ENCODE assay signal across 8 mouse cellular contexts in the genomic region with DNA sequence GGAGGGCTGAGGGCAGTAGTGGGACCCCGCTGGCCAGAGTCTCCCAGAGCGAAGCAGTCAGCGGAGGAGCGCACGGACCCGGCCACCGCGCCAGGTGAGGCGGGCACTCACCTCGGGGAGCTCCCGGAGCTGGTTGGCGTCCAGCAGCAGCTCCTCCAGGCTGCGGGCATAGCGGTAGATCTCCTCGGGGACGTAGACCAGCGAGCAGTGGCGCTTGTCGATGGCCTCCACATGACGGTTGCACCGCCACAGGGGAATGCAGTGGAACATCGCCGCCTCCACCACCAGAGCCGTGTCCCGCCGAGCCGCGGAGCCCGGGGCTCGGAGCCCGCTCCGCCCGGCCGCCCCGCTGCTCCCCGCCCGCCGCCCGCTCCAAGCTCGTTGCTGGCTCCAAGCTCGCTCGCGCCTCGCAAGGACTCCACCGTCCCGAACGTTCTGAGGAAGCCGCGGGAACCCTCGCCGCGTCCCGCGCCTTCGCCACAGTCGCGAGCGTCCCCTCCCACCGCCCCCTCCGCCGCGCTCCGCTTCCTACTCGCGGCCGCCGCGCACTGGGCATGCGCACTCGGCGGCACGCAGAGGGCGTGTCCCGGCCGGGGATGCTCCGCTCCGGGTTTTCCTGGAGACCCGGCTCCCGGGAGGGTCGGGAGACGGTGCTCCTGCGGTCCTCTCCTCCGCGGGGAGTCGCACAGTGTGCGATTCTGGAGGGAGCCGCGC. TPM values are rescaled to one million over a fixed set of nuclear protein-coding genes. Genes with fewer than 3 reads are reported as not detected.
DNase-seq lines count a peak whose midpoint lies in the region; ATAC-seq and TF ChIP-seq lines count a peak whose summit lies in the region.

A gene (minus strand): TSS at position 517 of the 714 bp plus-strand sequence.

- under 1% methylated on average over 88 of the region's 88 CpGs for WGBS in heart, embryonic 12.5 days
- WGBS in kidney, postnatal 0 days, result under 1% methylated on average over 77 of the region's 88 CpGs
- under 1% methylated on average over 87 of the region's 88 CpGs for whole genome bisulfite sequencing in liver, embryonic 11.5 days
- WGBS in stomach, embryonic 16.5 days, result under 1% methylated on average over 88 of the region's 88 CpGs

- H3K79me3 ChIP-seq in C2C12 (ENCODE audit: low read depth), result no peaks in the 10 kb centered on the region

- H3K9ac ChIP-seq in heart, embryonic 12.5 days, result peak within 1 kb of the TSS; percentile 80
- H3K9ac ChIP-seq in kidney, postnatal 0 days (ENCODE audit: low read depth, low read length), result peak within 1 kb of the TSS; percentile 74
- H3K9ac ChIP-seq in liver, embryonic 11.5 days (ENCODE audit: low read depth, low read length), result peak within 1 kb of the TSS; percentile 75
- H3K9ac ChIP-seq in stomach, embryonic 16.5 days (ENCODE audit: low read length), result peak within 1 kb of the TSS; percentile 86

- TF ChIP-seq CTCF in C2C12 (IDR thresholded peaks at IDR 0.05; ENCODE audit: control insufficient read depth, insufficient read depth, insufficient read length), result no peak
- no peak for TF ChIP-seq CTCF in brain, embryonic 14.5 days (IDR thresholded peaks at IDR 0.05; ENCODE audit: borderline replicate concordance, extremely low read depth, insufficient read depth, insufficient read length)
- no peak for TF ChIP-seq CTCF in kidney, postnatal 0 days (IDR thresholded peaks at IDR 0.05; ENCODE audit: low read depth)

- TF ChIP-seq POLR2A in brain, embryonic 14.5 days (IDR thresholded peaks at IDR 0.05; ENCODE audit: borderline replicate concordance, extremely low read depth, insufficient read depth, insufficient read length, poor library complexity, severe bottlenecking), result peak; percentile 83

- peaks cover 24% of the 10 kb centered on the region for H3K4me1 ChIP-seq in erythroblast, embryonic 14.5 days (ENCODE audit: control insufficient read depth)
- H3K4me1 ChIP-seq in heart, embryonic 12.5 days (replicated peaks), result peaks cover 9% of the 10 kb centered on the region
- peaks cover 7% of the 10 kb centered on the region; the same call in 1 of the 2 replicates for H3K4me1 ChIP-seq in kidney, postnatal 0 days (replicated peaks; ENCODE audit: insufficient read depth, low read length)
- H3K4me1 ChIP-seq in liver, embryonic 11.5 days (replicated peaks; ENCODE audit: control insufficient read depth, insufficient read depth, low read length), result peaks cover 13% of the 10 kb centered on the region
- peaks cover 20% of the 10 kb centered on the region; the same call in 1 of the 2 replicates for H3K4me1 ChIP-seq in stomach, embryonic 16.5 days (ENCODE audit: control insufficient read depth, insufficient read depth, low read length)

- peak within 1 kb of the TSS; percentile 90 for H3K4me2 ChIP-seq in heart, embryonic 12.5 days
- H3K4me2 ChIP-seq in kidney, postnatal 0 days (ENCODE audit: low read length), result peak within 1 kb of the TSS; percentile 97
- peak within 1 kb of the TSS; percentile 98 for H3K4me2 ChIP-seq in liver, embryonic 11.5 days
- peak within 1 kb of the TSS; percentile 86 for H3K4me2 ChIP-seq in stomach, embryonic 16.5 days (ENCODE audit: low read depth, low read length)

- H3K36me3 ChIP-seq in C2C12 (ENCODE audit: control insufficient read depth, insufficient read depth), result no peaks in the 10 kb centered on the region
- H3K36me3 ChIP-seq in erythroblast, embryonic 14.5 days (ENCODE audit: control insufficient read depth), result no peaks in the 10 kb centered on the region
- no peaks in the 10 kb centered on the region for H3K36me3 ChIP-seq in heart, embryonic 12.5 days
- H3K36me3 ChIP-seq in kidney, postnatal 0 days (ENCODE audit: insufficient read depth, low read length), result no peaks in the 10 kb centered on the region
- no peaks in the 10 kb centered on the region for H3K36me3 ChIP-seq in liver, embryonic 11.5 days (ENCODE audit: control insufficient read depth, insufficient read depth, low read length)
- no peaks in the 10 kb centered on the region for H3K36me3 ChIP-seq in stomach, embryonic 16.5 days (ENCODE audit: control insufficient read depth, insufficient read depth, low read length)

- peak; percentile 89 for ATAC-seq in heart, embryonic 12.5 days (ENCODE audit: insufficient number of reproducible peaks, low FRiP score)
- peak; percentile 87 for ATAC-seq in kidney, postnatal 0 days (replicated peaks; ENCODE audit: low FRiP score, low read depth)
- ATAC-seq in liver, embryonic 11.5 days (replicated peaks; ENCODE audit: low FRiP score), result peak; percentile 85
- ATAC-seq in stomach, embryonic 16.5 days (ENCODE audit: insufficient read depth, low FRiP score), result peak; percentile 90

- peak within 1 kb of the TSS; percentile 68 for H3ac ChIP-seq in C2C12 (ENCODE audit: control insufficient read depth, insufficient read length, low read depth)

- peak within 1 kb of the TSS; percentile 60 for H3K27ac ChIP-seq in heart, embryonic 12.5 days (ENCODE audit: poor library complexity, severe bottlenecking)
- peak within 1 kb of the TSS; percentile 86 for H3K27ac ChIP-seq in kidney, postnatal 0 days
- H3K27ac ChIP-seq in liver, embryonic 11.5 days (ENCODE audit: low read depth, low read length), result no peak within 1 kb of the TSS
- H3K27ac ChIP-seq in stomach, embryonic 16.5 days (ENCODE audit: low read length), result peak within 1 kb of the TSS; percentile 87

- H3K79me2 ChIP-seq in C2C12 (ENCODE audit: control insufficient read depth, insufficient read depth), result peaks cover 6% of the 10 kb centered on the region

- H3K4me3 ChIP-seq in C2C12 (ENCODE audit: insufficient read depth, poor library complexity, severe bottlenecking), result peak within 1 kb of the TSS; percentile 52
- peak within 1 kb of the TSS; percentile 74 for H3K4me3 ChIP-seq in erythroblast, embryonic 14.5 days (replicated peaks)
- peak within 1 kb of the TSS; percentile 70 for H3K4me3 ChIP-seq in heart, embryonic 12.5 days
- H3K4me3 ChIP-seq in kidney, postnatal 0 days (replicated peaks; ENCODE audit: low read depth, low read length), result peak within 1 kb of the TSS; percentile 84
- peak within 1 kb of the TSS; percentile 81 for H3K4me3 ChIP-seq in liver, embryonic 11.5 days (ENCODE audit: low read depth, low read length)
- H3K4me3 ChIP-seq in stomach, embryonic 16.5 days (replicated peaks; ENCODE audit: low read length), result peak within 1 kb of the TSS; percentile 90

- no peaks in the 10 kb centered on the region for H3K9me3 ChIP-seq in erythroblast, embryonic 14.5 days (ENCODE audit: control insufficient read depth, low read length)
- no peaks in the 10 kb centered on the region for H3K9me3 ChIP-seq in heart, embryonic 12.5 days (replicated peaks)
- no peaks in the 10 kb centered on the region for H3K9me3 ChIP-seq in kidney, postnatal 0 days (replicated peaks; ENCODE audit: low read length)
- no peaks in the 10 kb centered on the region for H3K9me3 ChIP-seq in liver, embryonic 11.5 days (ENCODE audit: control insufficient read depth, low read length)
- no peaks in the 10 kb centered on the region for H3K9me3 ChIP-seq in stomach, embryonic 16.5 days (replicated peaks; ENCODE audit: control insufficient read depth, low read length)

- DNase-seq in brain, embryonic 14.5 days (ENCODE audit: low read depth), result peak; percentile 95
- DNase-seq in kidney, postnatal 0 days (ENCODE audit: low spot score), result peak; percentile 90
- peak; percentile 86 for DNase-seq in liver, embryonic 11.5 days (ENCODE audit: low spot score)
- DNase-seq in neural tube, embryonic 10.5 days (ENCODE audit: extremely low spot score, low spot score), result peak; percentile 91

- H3K27me3 ChIP-seq in C2C12 (ENCODE audit: control insufficient read depth, insufficient read depth, insufficient read length), result no peaks in the 10 kb centered on the region
- peaks cover 44% of the 10 kb centered on the region for H3K27me3 ChIP-seq in erythroblast, embryonic 14.5 days (ENCODE audit: control insufficient read depth)
- H3K27me3 ChIP-seq in heart, embryonic 12.5 days (replicated peaks), result no peaks in the 10 kb centered on the region
- no peaks in the 10 kb centered on the region for H3K27me3 ChIP-seq in kidney, postnatal 0 days (ENCODE audit: insufficient read depth, low read length)
- H3K27me3 ChIP-seq in liver, embryonic 11.5 days (replicated peaks; ENCODE audit: control insufficient read depth, insufficient read depth, low read length), result no peaks in the 10 kb centered on the region
- H3K27me3 ChIP-seq in stomach, embryonic 16.5 days (ENCODE audit: control insufficient read depth, insufficient read depth, low read length), result no peaks in the 10 kb centered on the region

TF ChIP-seq in C2C12, 6 proteins besides CTCF, POLR2A, EP300 and RAD21:
- no peak for TF ChIP-seq MYOD1 (IDR thresholded peaks at IDR 0.05; ENCODE audit: control insufficient read depth, insufficient read length, low read depth)
- TF ChIP-seq MAX (IDR thresholded peaks at IDR 0.05), result peak; percentile 18
- TF ChIP-seq MYOG (IDR thresholded peaks at IDR 0.05; ENCODE audit: control insufficient read depth, extremely low read depth, insufficient read length), result no peak

RNA-seq across cellular contexts. Expression of the gene that starts here (rescaled TPM):
- polyA plus RNA-seq in C2C12 (2012; fragmentation: generic; extraction: Trizol), result 4.4 TPM
- polyA plus RNA-seq in brain, embryonic 14.5 days (2012; rRNA removed), result 17.8 and 20.1 TPM in 2 replicates
- 0.09 and 0.12 TPM in 2 replicates for polyA plus RNA-seq in erythroblast, embryonic 14.5 days (2012)
- 14.9 TPM in 2 replicates for polyA plus RNA-seq in heart, embryonic 12.5 days (2016; fragmentation: Nextera tagmentation; extraction: Ambion mirVana)
- polyA plus RNA-seq in kidney, postnatal 0 days (2015; fragmentation: Nextera tagmentation; extraction: Ambion mirVana), result 20.5 and 22.1 TPM in 2 replicates
- 5.6 and 5.8 TPM in 2 replicates for polyA plus RNA-seq in liver, embryonic 11.5 days (2014; fragmentation: Nextera tagmentation; extraction: Ambion mirVana)
- polyA plus RNA-seq in stomach, embryonic 16.5 days (2015; fragmentation: Nextera tagmentation; extraction: Ambion mirVana), result 17.7 and 19.2 TPM in 2 replicates
